Mouse (Mus musculus) spleen, adult 2 months (tissue): Measurements from ENCODE around the gene Dek. TPM values are rescaled to one million over a fixed set of nuclear protein-coding genes. Genes with fewer than 3 reads are reported as not detected.

Experiments
- DNase-seq, 2 experiments: peaks; one replicate each; pipeline versions ENCODE4 v3.0.0 to v3.0.0-alpha.2; 2012 to 2021; ENCODE audit warnings: low spot score in 2 of 2, low read depth in 1 of 2
- H3K27ac ChIP-seq: fragments of 200-500 bp; 2 replicates; pipeline ENCODE4 v1.5.1; 2012; ENCODE audit warnings: low read length, inconsistent platforms; ENCODE audit not compliant: insufficient read depth
- H3K27me3 ChIP-seq: fragments of 200-500 bp; 2 replicates; pipeline ENCODE4 v1.6.1; 2012; ENCODE audit warnings: mild to moderate bottlenecking, moderate library complexity, low read length, inconsistent platforms; ENCODE audit not compliant: control insufficient read depth, insufficient read depth
- H3K36me3 ChIP-seq: fragments of 200-500 bp; 2 replicates; pipeline ENCODE4 v1.6.1; 2012; ENCODE audit warnings: mild to moderate bottlenecking, low read length, inconsistent platforms; ENCODE audit not compliant: control insufficient read depth, insufficient read depth
- H3K4me1 ChIP-seq: fragments of 200-500 bp; 2 replicates; pipeline ENCODE4 v1.6.1; 2011; ENCODE audit warnings: inconsistent platforms; ENCODE audit not compliant: control insufficient read depth, insufficient read depth, insufficient read length
- H3K4me3 ChIP-seq: fragments of 200-500 bp; 2 replicates; pipeline ENCODE4 v1.5.1; 2011; ENCODE audit warnings: mild to moderate bottlenecking, inconsistent platforms; ENCODE audit not compliant: insufficient read depth, insufficient read length; ENCODE audit errors: extremely low read depth
- CTCF ChIP-seq: fragments of 200-500 bp; IDR thresholded peaks from 2 replicates; pipeline ENCODE4 v1.5.1; 2011; ENCODE audit warnings: mild to moderate bottlenecking, inconsistent platforms; ENCODE audit not compliant: insufficient read depth, insufficient read length, insufficient replicate concordance; ENCODE audit errors: extremely low read depth
- POLR2A ChIP-seq: fragments of 200-500 bp; IDR thresholded peaks from 2 replicates; pipeline ENCODE4 v1.6.1; 2011; ENCODE audit warnings: low read depth, low read length, inconsistent platforms
- WGBS: fragments of 180-500 bp; shearing (Covaris S2); methylation state at CpG from one replicate; pipeline ENCODE4 v1.1.7; 2018; 5-methylcytosine and 5-hydroxymethylcytosine counted together
- polyA plus RNA-seq: library from polyadenylated mRNA; depleted of rRNA; stranded (reverse); fragments of >200 nt; gene quantifications from 2 replicates; pipeline ENCODE4 v1.2.3, GENCODE M21; 2012

The Dek gene
- polyA plus RNA-seq, 1 experiment: 37.8 TPM

- no peaks in the 10 kb centered on the region for H3K4me1 ChIP-seq
- no peak for TF ChIP-seq CTCF
- no peak for TF ChIP-seq POLR2A
Measured at GRCm38 (mm10) chr13:47146388-47146787, 40.4 kb upstream of the Dek start.

GRCm38 (mm10) chr13:47145939-47146338 is 39.9 kb upstream of the Dek start:
- DNase-seq: no peak
- TF ChIP-seq POLR2A: no peak
- TF ChIP-seq CTCF: no peak
- 84% methylated on average over 9 of the region's 9 CpGs for WGBS
- H3K27ac ChIP-seq: no peak overlapping the region
- no peaks in the 10 kb centered on the region for H3K4me1 ChIP-seq
- no peaks in the 10 kb centered on the region for H3K27me3 ChIP-seq
- H3K4me3 ChIP-seq: no peak overlapping the region
- H3K36me3 ChIP-seq: no peaks in the 10 kb centered on the region

More at GRCm38 (mm10) chr13:47146388-47146787, 40.4 kb upstream of the Dek start:
- H3K4me3 ChIP-seq: no peak overlapping the region
- no peaks in the 10 kb centered on the region for H3K36me3 ChIP-seq
- no peak for DNase-seq
- no peak overlapping the region for H3K27ac ChIP-seq
- 84% methylated on average over 7 of the region's 7 CpGs for WGBS
- H3K27me3 ChIP-seq: no peaks in the 10 kb centered on the region

GRCm38 (mm10) chr13:47142764-47143163 is 36.8 kb upstream of the Dek start:
- H3K27me3 ChIP-seq: no peaks in the 10 kb centered on the region
- TF ChIP-seq POLR2A: no peak
- TF ChIP-seq CTCF: no peak
- H3K36me3 ChIP-seq: no peaks in the 10 kb centered on the region
- no peaks in the 10 kb centered on the region for H3K4me1 ChIP-seq
- no peak overlapping the region for H3K27ac ChIP-seq
- WGBS: 84% methylated on average over 6 of the region's 6 CpGs
- no peak overlapping the region for H3K4me3 ChIP-seq
- no peak for DNase-seq

GRCm38 (mm10) chr13:47135741-47136140 is 29.7 kb upstream of the Dek start:
- 88% methylated on average over 7 of the region's 7 CpGs for WGBS

GRCm38 (mm10) chr13:47134836-47135235 is 28.8 kb upstream of the Dek start:
- Histone ChIP-seq H3K27me3 (no peaks in the 10 kb centered on the region), H3K27ac (no peak overlapping the region), H3K4me1 (no peaks in the 10 kb centered on the region), H3K36me3 (no peaks in the 10 kb centered on the region), H3K4me3 (no peak overlapping the region)
- 95% methylated on average over 7 of the region's 7 CpGs for WGBS
- DNase-seq: no peak
- no peak for TF ChIP-seq POLR2A

More at GRCm38 (mm10) chr13:47135741-47136140, 29.7 kb upstream of the Dek start:
- no peaks in the 10 kb centered on the region for H3K36me3 ChIP-seq
- no peaks in the 10 kb centered on the region for H3K4me1 ChIP-seq
- DNase-seq: no peak
- H3K4me3 ChIP-seq: no peak overlapping the region
- no peak overlapping the region for H3K27ac ChIP-seq
- no peak for TF ChIP-seq CTCF
- no peak for TF ChIP-seq POLR2A
- no peaks in the 10 kb centered on the region for H3K27me3 ChIP-seq

- no peaks in the 10 kb centered on the region for H3K36me3 ChIP-seq
- no peak overlapping the region for H3K27ac ChIP-seq
- WGBS: 88% methylated on average over 8 of the region's 8 CpGs
- H3K4me1 ChIP-seq: no peaks in the 10 kb centered on the region
- DNase-seq: no peak
- H3K27me3 ChIP-seq: no peaks in the 10 kb centered on the region
- no peak overlapping the region for H3K4me3 ChIP-seq
- TF ChIP-seq CTCF (no peak), POLR2A (no peak)
Measured at GRCm38 (mm10) chr13:47133058-47133457, 27.1 kb upstream of the Dek start.

- H3K4me1 ChIP-seq: no peaks in the 10 kb centered on the region
- TF ChIP-seq CTCF (no peak), POLR2A (no peak)
- H3K4me3 ChIP-seq: no peak overlapping the region
- no peak overlapping the region for H3K27ac ChIP-seq
- WGBS: 90% methylated on average over 4 of the region's 4 CpGs
- DNase-seq: no peak
- H3K36me3 ChIP-seq: no peaks in the 10 kb centered on the region
- H3K27me3 ChIP-seq: no peaks in the 10 kb centered on the region
Measured at GRCm38 (mm10) chr13:47129090-47129489, 23.1 kb upstream of the Dek start.
